ENCODE assay signal across 10 mouse cellular contexts in the genomic region with DNA sequence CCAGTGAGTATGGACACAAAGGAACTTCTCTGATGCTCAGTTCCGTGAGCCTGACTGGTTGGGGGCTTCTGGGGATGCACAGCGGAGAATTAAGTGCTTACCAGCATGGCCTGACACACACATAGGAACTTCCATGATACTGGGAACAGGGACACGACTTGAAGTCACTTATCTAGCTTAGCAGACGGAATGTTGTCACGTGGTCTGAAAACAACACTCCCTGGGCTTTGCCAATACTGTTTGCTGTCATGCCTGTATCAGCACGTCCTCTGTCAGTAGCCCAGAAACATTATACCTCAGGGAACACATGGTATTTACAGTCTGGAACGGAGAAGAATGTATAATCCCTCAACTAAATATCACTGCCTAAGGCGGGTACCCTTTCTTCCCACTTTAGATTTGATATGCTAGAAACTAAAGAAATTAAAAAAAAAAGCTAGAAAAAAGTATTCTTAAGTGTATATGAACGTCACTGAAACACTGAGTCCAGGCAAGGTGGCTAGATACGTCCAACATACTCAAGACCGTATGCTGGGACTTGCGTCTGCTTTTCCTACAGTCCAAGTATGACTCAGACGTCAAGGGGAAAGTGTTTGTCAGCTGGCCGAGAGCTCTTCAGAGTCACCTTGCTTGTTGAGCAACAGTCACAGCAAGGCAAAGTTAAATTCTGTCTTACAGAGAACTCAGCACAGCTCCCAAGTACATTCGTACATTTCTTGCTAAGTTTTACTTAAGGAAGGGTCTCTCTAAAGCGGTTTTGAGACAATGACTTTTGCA. TPM values are rescaled to one million over a fixed set of nuclear protein-coding genes. Genes with fewer than 3 reads are reported as not detected.
DNase-seq lines count a peak whose midpoint lies in the region; ATAC-seq and TF ChIP-seq lines count a peak whose summit lies in the region.
"Had no signal": no experiment of that assay in that cellular context is flagged by ENCODE, and none has a peak within 500 bp of the region (broad histone marks: within the 10 kb centered on the region; RNA-seq: fewer than 3 reads in every experiment).

No protein-coding gene starts in this region.

- no peak for TF ChIP-seq EP300 in CH12.LX (IDR thresholded peaks at IDR 0.05; ENCODE audit: low read length)

- no peak for TF ChIP-seq RAD21 in CH12.LX (IDR thresholded peaks at IDR 0.05; ENCODE audit: low read depth, low read length)

- peak; percentile 5 for DNase-seq in CH12.LX (ENCODE audit: extremely low read depth)
- peak; percentile 38 for DNase-seq in brain, embryonic 14.5 days (ENCODE audit: low read depth)
- DNase-seq in lung, embryonic 14.5 days = no peak
- no peak for DNase-seq in kidney, adult 9 months
- no peak for DNase-seq in yolk sac, embryonic 10.5 days (ENCODE audit: low spot score)
- DNase-seq: kidney, postnatal 25 days; thymus, adult 18-20 months had no signal

- no peaks in the 10 kb centered on the region for H3K4me1 ChIP-seq in CH12.LX (ENCODE audit: control insufficient read depth in 1 of 2, insufficient read depth in 2 of 2)
- peaks cover 86% of the 10 kb centered on the region for H3K4me1 ChIP-seq in heart, embryonic 13.5 days
- H3K4me1 ChIP-seq in lung, embryonic 14.5 days (ENCODE audit: insufficient read depth) = peaks cover 5% of the 10 kb centered on the region; the same call in 1 of the 2 replicates

- in situ Hi-C loops in CH12.LX (cut with MboI; ENCODE audit: low pct_ligation_motif_present, low pct_unique_long_range_greater_than_20kb, low sequenced_read_pairs) = no loop called here

- dilution Hi-C loops in CH12.LX (cut with MboI; ENCODE audit: extremely low pct_ligation_motif_present, extremely low pct_unique_long_range_greater_than_20kb, low sequenced_read_pairs) = no loop called here

- no peak overlapping the region for H3K9ac ChIP-seq in CH12.LX (ENCODE audit: insufficient read depth, low read depth)
- peak overlapping the region; percentile 8; the same call in 1 of the 2 replicates for H3K9ac ChIP-seq in heart, embryonic 13.5 days
- H3K9ac ChIP-seq in lung, embryonic 14.5 days = no peak overlapping the region

- no peaks in the 10 kb centered on the region for H3K79me2 ChIP-seq in CH12.LX (replicated peaks; ENCODE audit: control insufficient read depth, extremely low read depth, insufficient read depth, poor library complexity, severe bottlenecking)

- H3K27ac ChIP-seq in CH12.LX (ENCODE audit: insufficient read depth, low read depth) = no peak overlapping the region
- H3K27ac ChIP-seq in heart, embryonic 13.5 days (replicated peaks) = peak overlapping the region; percentile 81
- no peak overlapping the region for H3K27ac ChIP-seq in lung, embryonic 14.5 days (ENCODE audit: low read depth)
- H3K27ac ChIP-seq: midbrain, embryonic 10.5 days had no signal

- WGBS in heart, embryonic 13.5 days = 38% methylated on average over 16 of the region's 16 CpGs
- WGBS in lung, embryonic 14.5 days = 65% methylated on average over 16 of the region's 16 CpGs

- no peak overlapping the region for H3K4me3 ChIP-seq in CH12.LX (replicated peaks in 1 of 3; ENCODE audit: low read depth in 2 of 3, low read length in 2 of 3, poor library complexity in 1 of 3)
- no peak overlapping the region for H3K4me3 ChIP-seq in heart, embryonic 13.5 days
- no peak overlapping the region for H3K4me3 ChIP-seq in lung, embryonic 14.5 days (ENCODE audit: low read depth, low read length)
- H3K4me3 ChIP-seq: midbrain, embryonic 10.5 days had no signal

- no peak for TF ChIP-seq CTCF in CH12.LX (conservative IDR thresholded peaks at IDR 0.05 in 1 of 2, IDR thresholded peaks at IDR 0.05 in 1 of 2; ENCODE audit: low read depth in 2 of 2, low read length in 2 of 2)
- TF ChIP-seq CTCF in brain, embryonic 14.5 days (IDR thresholded peaks at IDR 0.05; ENCODE audit: borderline replicate concordance, extremely low read depth, insufficient read depth, insufficient read length) = no peak
- no peak for TF ChIP-seq CTCF in lung, embryonic 14.5 days (IDR thresholded peaks at IDR 0.05; ENCODE audit: low read depth)

- peaks cover 23% of the 10 kb centered on the region for H3K27me3 ChIP-seq in CH12.LX (replicated peaks)
- no peaks in the 10 kb centered on the region for H3K27me3 ChIP-seq in heart, embryonic 13.5 days (replicated peaks)
- no peaks in the 10 kb centered on the region for H3K27me3 ChIP-seq in lung, embryonic 14.5 days (ENCODE audit: insufficient read depth, low read length)

- no peak overlapping the region for H3K4me2 ChIP-seq in CH12.LX (ENCODE audit: insufficient read depth, low read depth, poor library complexity, severe bottlenecking)
- H3K4me2 ChIP-seq in heart, embryonic 13.5 days = peak overlapping the region; percentile 44
- H3K4me2 ChIP-seq in lung, embryonic 14.5 days = no peak overlapping the region

- ATAC-seq in heart, embryonic 13.5 days (ENCODE audit: extremely low read depth, insufficient number of reproducible peaks, low FRiP score, low TSS enrichment) = peak; percentile 35; the same call in 1 of the 2 replicates
- peak; percentile 52; the same call in 1 of the 2 replicates for ATAC-seq in lung, embryonic 14.5 days (ENCODE audit: insufficient read depth)
- ATAC-seq in frontal cortex, adult (ENCODE audit: low TSS enrichment) = no peak

- H3K9me3 ChIP-seq in CH12.LX (replicated peaks; ENCODE audit: low read length) = no peaks in the 10 kb centered on the region
- no peaks in the 10 kb centered on the region for H3K9me3 ChIP-seq in heart, embryonic 13.5 days
- H3K9me3 ChIP-seq in lung, embryonic 14.5 days (ENCODE audit: low read depth, low read length) = no peaks in the 10 kb centered on the region

- no peak for TF ChIP-seq POLR2A in CH12.LX (IDR thresholded peaks at IDR 0.05; ENCODE audit: low read depth, low read length)
- no peak for TF ChIP-seq POLR2A in brain, embryonic 14.5 days (IDR thresholded peaks at IDR 0.05; ENCODE audit: borderline replicate concordance, extremely low read depth, insufficient read depth, insufficient read length, poor library complexity, severe bottlenecking)

- H3K36me3 ChIP-seq in CH12.LX (replicated peaks in 1 of 2; ENCODE audit: control insufficient read depth in 1 of 2, insufficient read depth in 1 of 2, low read length in 1 of 2) = no peaks in the 10 kb centered on the region
- peaks cover 57% of the 10 kb centered on the region for H3K36me3 ChIP-seq in heart, embryonic 13.5 days
- H3K36me3 ChIP-seq in lung, embryonic 14.5 days (ENCODE audit: insufficient read depth) = peaks cover 12% of the 10 kb centered on the region

TF ChIP-seq in CH12.LX, 34 proteins besides CTCF, POLR2A, EP300 and RAD21:
- TF ChIP-seq NRF1 (IDR thresholded peaks at IDR 0.05; ENCODE audit: low read depth, low read length) = no peak
- no peak for TF ChIP-seq MEF2A (IDR thresholded peaks at IDR 0.05; ENCODE audit: borderline replicate concordance, low read depth, low read length)
- TF ChIP-seq JUND (conservative IDR thresholded peaks at IDR 0.05; ENCODE audit: low read depth, low read length) = no peak
- no peak for TF ChIP-seq GABPA (IDR thresholded peaks at IDR 0.05; ENCODE audit: insufficient replicate concordance, low read depth, low read length)
- no peak for TF ChIP-seq MXI1 (IDR thresholded peaks at IDR 0.05; ENCODE audit: low read depth, low read length)
- no peak for TF ChIP-seq RCOR1 (conservative IDR thresholded peaks at IDR 0.05; ENCODE audit: low read depth, low read length)
- no peak for TF ChIP-seq PAX5 (IDR thresholded peaks at IDR 0.05; ENCODE audit: low read length)
- no peak for TF ChIP-seq E2F4 (IDR thresholded peaks at IDR 0.05; ENCODE audit: insufficient replicate concordance, low read depth, low read length)
- TF ChIP-seq MAFK (IDR thresholded peaks at IDR 0.05; ENCODE audit: insufficient replicate concordance, low read length) = no peak
- TF ChIP-seq UBTF (IDR thresholded peaks at IDR 0.05; ENCODE audit: low read depth, low read length) = no peak
- TF ChIP-seq USF2 (conservative IDR thresholded peaks at IDR 0.05; ENCODE audit: low read depth, low read length) = no peak
- TF ChIP-seq IRF4 (IDR thresholded peaks at IDR 0.05; ENCODE audit: low read depth, low read length) = no peak
- no peak for TF ChIP-seq BHLHE40 (IDR thresholded peaks at IDR 0.05; ENCODE audit: low read depth, low read length)
- no peak for TF ChIP-seq ZNF384 (IDR thresholded peaks at IDR 0.05; ENCODE audit: low read depth, low read length)
- no peak for TF ChIP-seq ZMIZ1 (IDR thresholded peaks at IDR 0.05; ENCODE audit: low read depth, low read length)
- no peak for TF ChIP-seq CHD2 (IDR thresholded peaks at IDR 0.05; ENCODE audit: low read length)
- no peak for TF ChIP-seq HCFC1 (IDR thresholded peaks at IDR 0.05; ENCODE audit: low read depth, low read length)
- no peak for TF ChIP-seq POLR2AphosphoS2 (IDR thresholded peaks at IDR 0.05; ENCODE audit: low read depth, low read length)
- no peak for TF ChIP-seq ELF1 (IDR thresholded peaks at IDR 0.05; ENCODE audit: low read depth, low read length)

RNA-seq across cellular contexts. Expression of a gene that starts 7.3 kb away (rescaled TPM):
- total RNA-seq in CH12.LX (2012; rRNA removed) (0.04 and 0.17 TPM in 2 replicates), CH12.LX (2014; rRNA removed) (0.28 and 0.30 TPM in 2 replicates)
- 0.10 and 0.30 TPM in 2 replicates for polyA plus RNA-seq in CH12.LX (2012; ENCODE audit: insufficient read length, low read depth)
- 28.7 and 46.5 TPM in 2 replicates for polyA plus RNA-seq in brain, embryonic 14.5 days (2012; rRNA removed)
- 124 and 129 TPM in 2 replicates for polyA plus RNA-seq in heart, embryonic 13.5 days (2015; fragmentation: Nextera tagmentation; extraction: Ambion mirVana)
- 109 and 110 TPM in 2 replicates for polyA plus RNA-seq in lung, embryonic 14.5 days (2014; fragmentation: Nextera tagmentation; extraction: Ambion mirVana)

Comparison
In these comparisons a context has a peak if more than half of its experiments do, and no peak if none do; other contexts are left out.
1. DNase-seq: peak in CH12.LX (single experiment) and brain, embryonic 14.5 days (single experiment); none in lung, embryonic 14.5 days (single experiment), kidney, adult 9 months (single experiment) and yolk sac, embryonic 10.5 days (single experiment).
2. RNA of a gene that starts 7.3 kb away (polyA plus RNA-seq): 124 to 129 TPM in heart, embryonic 13.5 days, 109 to 110 TPM in lung, embryonic 14.5 days and 28.7 to 46.5 TPM in brain, embryonic 14.5 days; 0.10 to 0.30 TPM in CH12.LX; every median in the first group is over 10 times any median in the second.